Mouse (Mus musculus): ENCODE measurements at regions not wholly inside any gene's neighbourhood (a gene's known extent, or its start where the extent isn't known, plus 50 kb on each side); places are given as distances from the start of the nearest gene placed in this dataset.

DNA sequence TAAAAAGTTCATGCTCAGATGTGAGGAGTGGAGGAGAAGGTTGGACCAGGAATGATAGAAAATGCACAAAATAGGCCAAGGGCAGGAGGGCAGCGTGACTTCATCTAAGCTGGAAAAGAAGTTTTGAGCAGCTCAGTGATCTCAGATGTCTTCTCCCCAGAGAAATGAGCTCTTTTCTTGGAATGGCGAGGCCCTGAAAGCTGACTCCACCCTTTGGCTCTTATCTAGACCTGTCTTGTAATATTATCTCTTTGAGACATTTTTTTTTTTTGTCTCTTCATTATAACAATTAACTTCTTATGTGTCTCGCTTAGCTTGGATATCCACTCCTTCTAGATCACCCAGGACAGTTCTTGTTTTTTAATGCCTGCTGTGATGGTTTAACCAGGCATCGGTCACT, 53.0 kb upstream of the Kif2a start:
- TF ChIP-seq GATA1 (IDR thresholded peaks at IDR 0.05; ENCODE audit: low read length) (no peak), TAL1 (IDR thresholded peaks at IDR 0.05; ENCODE audit: low read length) (no peak)
